Mouse (Mus musculus) testis, adult 2 months (tissue): Measurements from ENCODE around the gene Fbxl21.

Experiments
- CTCF ChIP-seq: fragments of 200-500 bp; IDR thresholded peaks from 2 replicates; pipeline ENCODE4 v1.5.1; 2012; ENCODE audit warnings: low read depth, mild to moderate bottlenecking, inconsistent platforms, low read length, moderate library complexity; ENCODE audit not compliant: control insufficient read depth, insufficient read depth, insufficient replicate concordance
- POLR2A ChIP-seq: fragments of 200-500 bp; IDR thresholded peaks from 2 replicates; pipeline ENCODE4 v1.6.1; 2012; ENCODE audit warnings: low read depth, mild to moderate bottlenecking, inconsistent platforms, low read length, moderate library complexity; ENCODE audit not compliant: control insufficient read depth

DNA sequence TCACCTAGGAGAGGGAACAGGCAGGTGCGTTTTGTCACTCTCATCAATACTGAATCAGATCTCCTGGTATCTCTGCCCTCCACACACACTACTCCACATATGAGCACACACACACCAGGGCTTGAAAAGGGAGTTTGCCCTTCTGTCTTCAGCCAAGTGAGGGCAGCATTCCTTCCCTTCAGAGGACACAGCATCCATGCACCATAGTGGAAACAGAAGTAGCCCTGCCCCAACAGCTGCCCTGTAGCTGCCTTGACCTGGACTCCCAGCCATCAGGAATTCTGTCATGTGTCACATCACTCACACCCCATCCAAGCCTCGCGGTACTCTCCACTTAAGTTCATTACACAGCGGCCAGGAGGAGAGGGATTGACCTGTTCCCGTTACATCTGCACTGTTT is 55.8 kb downstream of the Fbxl21 start:
- TF ChIP-seq POLR2A (no peak), CTCF (no peak; the same call in 1 of the 2 replicates)
